Mouse (Mus musculus): ENCODE results near the gene Gm11939. TPM values are rescaled to one million over a fixed set of nuclear protein-coding genes. Genes with fewer than 3 reads are reported as not detected.
"Not testable (repeated sequence)": the region's sequence is repeated elsewhere in the genome, so short reads cannot be mapped to it uniquely, and the experiment has no call there.

Gm11939 gene
- polyA plus RNA-seq (2021): not detected

DNA sequence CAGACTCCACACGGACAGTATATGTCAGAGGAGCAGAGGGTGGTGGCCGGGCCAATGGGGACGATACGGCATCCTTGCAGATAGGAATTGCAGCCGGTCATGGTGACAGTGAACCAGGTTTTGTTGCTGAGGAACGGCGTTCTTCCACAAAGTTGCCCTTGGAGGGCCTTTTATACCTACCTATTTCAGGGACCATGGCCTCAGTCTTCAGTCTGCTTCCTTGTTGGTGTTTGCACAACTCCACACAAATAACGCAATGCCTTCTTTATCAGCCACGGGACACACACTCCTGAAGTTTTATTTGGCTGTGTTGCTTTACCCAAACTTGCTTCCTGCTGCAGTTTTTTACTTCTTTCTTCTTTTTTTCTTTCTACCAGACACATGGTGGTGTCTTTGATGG, at the start of gene Gm11939:
TSS of gene Gm11939 (minus strand) at position 101 of the 400 bp plus-strand sequence.
- no peak for ATAC-seq
- ChIA-PET POLR2A (no interaction called here), CTCF (interaction anchor here (1.8 kb wide), 1 partner anchor 14 kb away, joined by 4 read pairs; no protein-coding TSS in a partner anchor)
- DNase-seq (ENCODE audit: low read depth, low spot score): no peak
- TF ChIP-seq CTCF (IDR thresholded peaks at IDR 0.05): no peak
- H3K27me3 ChIP-seq: no peaks in the 10 kb centered on the region
- in situ Hi-C loops (cut with MboI; ENCODE audit: low pct_unique_long_range_greater_than_20kb): no loop called here

DNA sequence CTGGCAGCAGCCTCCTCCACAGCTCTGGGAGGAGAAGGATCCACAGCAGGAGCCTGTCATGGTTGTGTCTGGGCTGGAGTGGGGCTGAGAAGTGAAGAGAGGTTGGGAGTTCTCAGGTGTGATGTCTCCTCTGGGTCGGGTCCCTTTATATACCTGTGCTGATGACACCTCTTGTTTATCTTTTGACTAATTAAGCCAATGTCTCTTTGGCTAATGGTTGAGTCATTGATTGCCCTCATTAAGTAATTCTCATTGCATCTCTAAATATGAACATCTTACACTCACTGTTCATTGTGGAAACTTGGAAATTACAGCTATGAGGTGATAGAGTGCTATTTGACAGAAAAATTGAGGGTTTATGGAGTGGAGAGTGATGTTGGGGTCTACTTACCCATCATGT, 43.9 kb upstream of the Gm11939 start, which contains the start of gene Gm11938:
TSS of gene Gm11938 (minus strand) at position 101 of the 400 bp plus-strand sequence.
- POLR2A ChIA-PET; CTCF ChIA-PET; in situ Hi-C loops (cut with MboI; ENCODE audit: low pct_unique_long_range_greater_than_20kb); DNase-seq (ENCODE audit: low read depth, low spot score); H3K27me3 ChIP-seq; ATAC-seq: not testable (repeated sequence)

DNA sequence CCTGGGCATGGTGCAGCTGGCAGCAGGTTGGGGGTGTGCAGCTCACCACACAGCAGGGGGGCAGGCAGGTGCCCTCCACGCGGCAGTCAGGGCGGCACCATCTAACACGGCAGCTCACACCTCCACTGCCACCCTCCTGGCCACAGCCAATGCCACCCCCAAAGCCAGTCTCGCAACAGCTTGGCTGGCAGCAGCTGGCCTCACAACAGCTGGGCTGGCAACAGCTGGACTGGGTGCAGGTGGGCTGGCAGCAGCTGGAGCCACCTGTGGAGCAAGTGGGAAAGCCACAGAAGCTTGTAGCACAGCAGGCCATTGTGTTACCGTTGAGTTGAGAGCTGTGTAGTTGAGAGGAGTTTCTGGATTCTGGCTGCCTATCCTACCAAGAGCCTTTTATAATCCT, 38.5 kb upstream of the Gm11939 start, which contains the start of gene Krtap9-3:
TSS of gene Krtap9-3 (minus strand) at position 364 of the 400 bp plus-strand sequence.
- DNase-seq (ENCODE audit: low read depth, low spot score); H3K27me3 ChIP-seq; in situ Hi-C loops (cut with MboI; ENCODE audit: low pct_unique_long_range_greater_than_20kb); ATAC-seq; CTCF ChIA-PET; POLR2A ChIA-PET: not testable (repeated sequence)

DNA sequence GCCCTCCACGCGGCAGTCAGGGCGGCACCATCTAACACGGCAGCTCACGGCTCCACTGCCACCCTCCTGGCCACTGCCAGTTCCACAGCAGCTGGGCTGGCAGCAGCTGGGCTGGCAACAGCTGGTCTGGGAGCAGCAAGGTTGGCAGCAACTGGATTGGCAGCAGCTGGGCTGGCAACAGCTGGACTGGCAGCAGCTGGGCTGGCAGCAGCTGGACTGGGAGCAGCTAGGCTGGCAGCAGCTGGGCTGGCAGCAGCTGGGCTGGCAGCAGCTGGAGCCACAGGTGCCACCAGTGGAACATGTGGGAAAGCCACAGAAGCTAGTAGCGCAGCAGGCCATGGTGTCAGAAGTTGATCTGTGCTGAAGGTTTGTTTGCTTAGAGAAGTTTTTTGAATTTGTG, 31.7 kb upstream of the Gm11939 start, which contains the start of gene Krtap1-3:
TSS of gene Krtap1-3 (minus strand) at position 359 of the 400 bp plus-strand sequence.
- ChIA-PET POLR2A (no interaction called here), CTCF (no interaction called here)
- ATAC-seq (no peak), DNase-seq (ENCODE audit: low read depth, low spot score) (no peak)
- H3K27me3 ChIP-seq: no peaks in the 10 kb centered on the region
- no peak for TF ChIP-seq CTCF (IDR thresholded peaks at IDR 0.05)
- in situ Hi-C loops (cut with MboI; ENCODE audit: low pct_unique_long_range_greater_than_20kb): no loop called here

DNA sequence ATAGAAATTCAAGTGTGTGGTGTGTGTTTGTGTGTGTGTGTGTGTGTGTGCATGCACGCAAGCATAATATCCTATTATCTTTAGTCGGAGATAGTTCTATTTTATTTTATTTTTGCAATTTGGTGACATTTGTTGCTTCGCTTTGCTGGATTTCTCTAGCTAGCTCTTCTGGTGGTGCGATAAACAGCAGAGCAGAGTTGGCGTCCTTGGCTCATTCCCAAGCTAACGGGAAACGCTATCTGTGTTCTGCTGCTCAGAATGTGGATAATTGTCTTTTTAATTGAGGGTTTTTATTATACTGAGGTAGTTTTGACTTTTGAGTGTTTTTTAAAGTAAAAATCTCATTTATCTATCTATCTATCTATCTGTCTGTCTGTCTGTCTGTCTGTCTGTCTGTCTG, 25.8 kb upstream of the Gm11939 start:
- no peak for ATAC-seq
- in situ Hi-C loops (cut with MboI; ENCODE audit: low pct_unique_long_range_greater_than_20kb): loop anchor here (10.0 kb wide), 1 partner anchor 180 kb away; no protein-coding TSS in a partner anchor
- no peaks in the 10 kb centered on the region for H3K27me3 ChIP-seq
- DNase-seq (ENCODE audit: low read depth, low spot score): no peak
- TF ChIP-seq CTCF (IDR thresholded peaks at IDR 0.05): no peak
- POLR2A ChIA-PET: no interaction called here
- CTCF ChIA-PET: no interaction called here

DNA sequence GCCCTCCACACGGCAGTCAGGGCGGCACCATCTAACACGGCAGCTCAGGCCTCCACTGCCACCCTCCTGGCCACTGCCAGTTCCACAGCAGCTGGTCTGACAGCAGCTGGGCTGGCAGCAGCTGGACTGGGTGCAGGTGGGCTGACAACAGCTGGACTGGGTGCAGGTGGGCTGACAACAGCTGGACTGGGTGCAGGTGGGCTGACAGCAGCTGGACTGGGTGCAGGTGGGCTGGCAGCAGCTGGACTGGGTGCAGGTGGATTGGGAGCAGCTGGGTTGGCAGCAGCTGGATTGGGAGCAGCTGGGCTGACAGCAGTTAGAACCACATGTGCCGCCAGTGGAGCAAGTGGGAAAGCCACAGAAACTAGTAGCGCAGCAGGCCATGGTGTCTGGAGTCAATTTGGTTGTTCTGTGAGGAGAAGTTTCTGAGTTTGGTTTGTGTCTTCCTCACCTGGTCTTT, 24.0 kb upstream of the Gm11939 start, which contains the start of gene Krtap1-4:
TSS of gene Krtap1-4 (minus strand) at position 410 of the 460 bp plus-strand sequence.
- POLR2A ChIA-PET: no interaction called here
- no peaks in the 10 kb centered on the region for H3K27me3 ChIP-seq
- ATAC-seq (no peak), DNase-seq (ENCODE audit: low read depth, low spot score) (no peak)
- in situ Hi-C loops (cut with MboI; ENCODE audit: low pct_unique_long_range_greater_than_20kb): loop anchor here (10.0 kb wide), 1 partner anchor 182 kb away; no protein-coding TSS in a partner anchor
- no peak for TF ChIP-seq CTCF (IDR thresholded peaks at IDR 0.05)
- CTCF ChIA-PET: interaction anchor here (2.3 kb wide), 1 partner anchor 10 kb away, joined by 6 read pairs; no protein-coding TSS in a partner anchor

DNA sequence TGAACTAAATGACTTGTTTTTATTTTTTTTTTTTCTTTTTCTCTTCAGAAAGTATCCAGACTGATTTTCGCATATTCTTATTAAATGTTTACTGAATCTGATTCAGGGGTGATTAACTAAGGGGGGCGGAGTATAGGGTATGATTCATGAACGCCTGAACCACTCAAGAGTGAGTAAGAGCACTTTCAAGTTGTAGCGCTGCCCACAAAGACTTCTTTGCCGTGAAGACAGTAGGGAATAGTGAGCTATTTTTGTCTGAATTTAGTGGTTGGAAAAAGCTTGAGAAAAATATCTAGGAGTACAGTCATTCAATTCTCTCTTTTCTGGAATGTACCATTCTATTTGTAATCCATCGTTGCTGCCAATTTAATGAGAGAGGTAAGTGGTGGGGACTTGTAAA, 22.3 kb upstream of the Gm11939 start:
- POLR2A ChIA-PET: no interaction called here
- no peak for TF ChIP-seq CTCF (IDR thresholded peaks at IDR 0.05)
- no peak for DNase-seq (ENCODE audit: low read depth, low spot score)

DNA sequence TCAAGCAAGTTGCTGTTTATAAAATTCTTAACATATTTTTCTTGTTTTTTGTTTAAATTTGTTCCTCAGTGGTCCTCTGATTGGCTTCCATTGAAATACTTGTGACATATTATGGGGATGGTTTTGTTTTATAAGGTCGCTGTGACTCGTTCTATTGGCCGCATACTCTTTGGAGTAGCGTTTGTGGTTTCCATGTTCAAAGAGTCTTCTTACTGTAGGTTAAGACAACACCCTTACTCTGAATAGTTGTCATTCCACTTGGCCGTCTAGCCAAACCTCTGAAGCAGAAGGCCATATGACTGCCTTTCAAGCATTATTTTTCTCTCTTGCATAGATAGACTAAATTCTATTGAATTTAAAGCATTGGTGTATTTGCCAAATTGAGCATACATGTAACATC, 21.8 kb upstream of the Gm11939 start:
- H3K27me3 ChIP-seq: no peaks in the 10 kb centered on the region
- no peak for TF ChIP-seq CTCF (IDR thresholded peaks at IDR 0.05)
- in situ Hi-C loops (cut with MboI; ENCODE audit: low pct_unique_long_range_greater_than_20kb): loop anchor here (10.0 kb wide), 1 partner anchor 184 kb away; no protein-coding TSS in a partner anchor
- ChIA-PET CTCF (interaction anchor here (2.3 kb wide), 1 partner anchor 7 kb away, joined by 6 read pairs; no protein-coding TSS in a partner anchor), POLR2A (no interaction called here)
- no peak for ATAC-seq
- DNase-seq (ENCODE audit: low read depth, low spot score): no peak

More for the DNA sequence above, 22.3 kb upstream of the Gm11939 start:
- peak; percentile 74 for ATAC-seq
- CTCF ChIA-PET: interaction anchor here (1.1 to 2.3 kb wide), 2 partner anchors 8 to 32 kb away, joined by 3 to 6 read pairs; no protein-coding TSS in a partner anchor
- H3K27me3 ChIP-seq: no peaks in the 10 kb centered on the region
- in situ Hi-C loops (cut with MboI; ENCODE audit: low pct_unique_long_range_greater_than_20kb): loop anchor here (10.0 kb wide), 1 partner anchor 183 kb away; no protein-coding TSS in a partner anchor

DNA sequence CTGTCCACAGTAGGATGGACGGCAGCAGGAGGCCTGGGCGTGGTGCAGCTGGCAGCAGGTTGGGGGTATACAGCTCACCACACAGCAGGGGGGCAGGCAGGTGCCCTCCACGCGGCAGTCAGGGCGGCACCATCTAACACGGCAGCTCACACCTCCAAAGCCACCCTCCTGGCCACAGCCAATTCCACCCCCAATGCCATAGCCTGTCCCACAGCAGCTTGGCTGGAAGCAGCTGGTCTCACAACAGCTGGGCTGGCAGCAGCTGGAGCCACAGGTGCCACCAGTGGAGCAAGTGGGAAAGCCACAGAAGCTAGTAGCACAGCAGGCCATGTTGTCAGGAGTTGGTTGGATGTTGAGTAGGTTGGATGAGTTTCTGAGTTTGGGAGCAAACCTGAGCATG, 21.4 kb upstream of the Gm11939 start, which contains the start of gene Krtap1-5:
TSS of gene Krtap1-5 (minus strand) at position 381 of the 400 bp plus-strand sequence.
- POLR2A ChIA-PET: no interaction called here
- TF ChIP-seq CTCF (IDR thresholded peaks at IDR 0.05): no peak
- H3K27me3 ChIP-seq: no peaks in the 10 kb centered on the region
- no peak for DNase-seq (ENCODE audit: low read depth, low spot score)
- CTCF ChIA-PET: no interaction called here
- in situ Hi-C loops (cut with MboI; ENCODE audit: low pct_unique_long_range_greater_than_20kb): loop anchor here (10.0 kb wide), 1 partner anchor 184 kb away; no protein-coding TSS in a partner anchor
- no peak for ATAC-seq

DNA sequence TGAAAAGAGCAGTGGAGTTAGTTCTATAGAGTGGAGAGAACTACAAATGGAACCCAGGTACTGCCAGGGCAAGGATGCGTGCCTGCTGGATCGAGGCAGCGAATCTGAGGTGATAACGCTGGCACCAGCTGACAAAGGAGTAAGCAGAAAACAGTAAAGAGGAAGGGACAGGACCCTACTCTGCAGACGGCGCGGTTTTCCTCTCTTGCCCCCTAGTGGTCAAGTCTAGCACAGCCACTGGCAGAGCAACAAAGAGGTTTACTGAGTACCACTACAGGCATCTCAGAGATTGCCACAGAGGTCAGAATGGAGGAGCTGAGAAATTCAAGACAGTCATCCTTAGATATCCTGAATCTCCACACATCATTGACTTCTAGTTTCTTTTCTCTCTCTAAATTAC, 14.8 kb upstream of the Gm11939 start:
- DNase-seq (ENCODE audit: low read depth, low spot score) (no peak), ATAC-seq (peak; percentile 91)
- ChIA-PET POLR2A (interaction anchor here (0.6 kb wide), 1 partner anchor 106 kb away, joined by 3 read pairs; no protein-coding TSS in a partner anchor), CTCF (interaction anchor here (0.7 to 2.1 kb wide), 11 partner anchors 8 to 724 kb away, joined by 3 to 6 read pairs (median 3); no protein-coding TSS in a partner anchor)
- TF ChIP-seq CTCF (IDR thresholded peaks at IDR 0.05): peak; percentile 95
- in situ Hi-C loops (cut with MboI; ENCODE audit: low pct_unique_long_range_greater_than_20kb): loop anchor here (5.0 to 10.0 kb wide), 4 partner anchors 107 to 591 kb away; partner anchors contain the start of gene Krt10
- no peaks in the 10 kb centered on the region for H3K27me3 ChIP-seq

DNA sequence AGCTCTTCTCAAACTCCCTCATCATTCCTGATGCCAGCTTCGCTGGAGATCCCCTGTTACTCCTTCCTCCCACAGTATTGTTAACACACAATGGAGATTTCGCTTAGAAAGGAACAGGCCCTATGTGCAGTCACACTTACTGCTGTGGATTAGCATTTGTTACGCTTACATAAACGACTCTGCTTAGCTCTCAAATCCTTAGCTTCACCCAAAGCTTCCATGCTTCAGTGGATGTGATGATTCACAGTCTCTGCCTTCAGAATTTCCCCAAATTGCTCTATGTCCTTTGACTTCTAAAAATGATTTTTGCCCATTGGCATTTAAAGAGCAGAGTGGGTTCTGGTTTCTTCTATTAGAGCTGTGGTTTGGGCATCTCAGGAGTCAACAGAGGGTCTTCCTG, 13.9 kb upstream of the Gm11939 start:
- in situ Hi-C loops (cut with MboI; ENCODE audit: low pct_unique_long_range_greater_than_20kb): loop anchor here (5.0 to 10.0 kb wide), 4 partner anchors 106 to 592 kb away; partner anchors contain the start of gene Krt10
- ATAC-seq: peak; percentile 38
- DNase-seq (ENCODE audit: low read depth, low spot score): peak; percentile 66
- ChIA-PET POLR2A (no interaction called here), CTCF (interaction anchor here (1.2 to 2.1 kb wide), 5 partner anchors 9 to 109 kb away, joined by 3 to 6 read pairs (median 6); no protein-coding TSS in a partner anchor)
- no peak for TF ChIP-seq CTCF (IDR thresholded peaks at IDR 0.05)
- no peaks in the 10 kb centered on the region for H3K27me3 ChIP-seq
